Mouse (Mus musculus): ENCODE measurements at regions not wholly inside any gene's neighbourhood (a gene's known extent, or its start where the extent isn't known, plus 50 kb on each side); places are given as distances from the start of the nearest gene placed in this dataset.
A peak's percentile ranks its signal among the peaks of the same experiment; 100 is the strongest.

DNA sequence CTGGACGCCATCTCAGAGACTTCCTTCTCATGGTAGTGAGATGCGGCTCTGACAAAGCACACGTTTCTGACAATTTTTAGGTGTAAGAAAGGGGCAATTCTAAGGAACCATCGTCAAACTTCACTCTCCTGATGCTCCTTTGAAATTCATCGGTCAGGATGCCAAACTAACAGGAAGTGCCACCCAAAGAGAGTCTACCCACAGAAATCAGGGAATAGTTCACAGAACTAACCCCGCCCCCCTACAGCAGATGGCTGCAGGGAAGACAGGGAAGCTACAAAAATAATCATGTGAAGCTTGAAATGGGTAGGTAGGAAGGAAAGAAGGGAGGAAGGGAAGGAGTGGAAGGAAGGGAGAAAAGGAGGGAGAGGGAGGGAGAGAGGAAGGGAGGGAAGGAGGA lies 240.1 kb upstream of the Eif4g2 start:
- no peak for DNase-seq

DNA sequence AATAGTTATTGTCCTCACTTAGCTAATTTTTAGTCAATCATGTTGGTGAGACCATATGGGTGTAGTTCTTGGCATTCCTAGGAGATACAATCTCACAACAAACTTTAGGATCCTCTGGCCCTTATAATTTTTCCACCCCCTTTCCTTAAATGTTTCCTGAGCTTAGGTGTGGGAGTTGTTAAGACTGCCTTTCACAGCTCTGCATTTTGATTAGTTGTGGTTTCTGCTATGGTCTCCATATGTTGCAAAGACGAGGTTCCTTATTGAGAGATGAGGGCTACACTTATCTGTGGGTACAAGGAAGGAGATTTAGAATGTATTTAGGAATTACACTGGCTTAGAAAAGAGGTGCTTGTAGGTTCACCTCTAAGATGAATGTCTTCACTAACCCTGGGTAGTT lies 237.1 kb upstream of the Eif4g2 start:
- no peak for DNase-seq

GRCm38 (mm10) chr7:111316479-111316990 lies 233.7 kb upstream of the Eif4g2 start:
- no peak for DNase-seq

- DNase-seq, result no peak
Observed at GRCm38 (mm10) chr7:111313921-111314320, 231.1 kb upstream of the Eif4g2 start.

DNA sequence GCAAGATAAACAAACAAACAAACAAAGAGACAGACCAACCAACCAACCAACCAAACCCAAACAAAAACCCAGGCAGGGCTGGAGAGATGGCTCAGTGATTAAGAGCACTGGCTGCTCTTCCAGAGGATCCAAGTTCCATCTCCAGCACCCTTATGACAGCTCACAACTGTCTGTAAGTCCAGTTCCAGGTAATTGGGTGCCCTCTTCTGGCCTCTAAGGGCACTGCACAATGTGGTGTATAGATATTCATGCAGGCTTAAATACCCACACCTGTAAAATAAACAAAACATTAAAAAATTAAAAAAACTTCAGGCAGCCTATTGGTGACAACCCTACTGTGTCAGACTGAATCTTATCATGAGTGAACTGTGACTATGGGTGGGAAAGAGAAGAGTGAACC lies 222.4 kb upstream of the Eif4g2 start:
- DNase-seq, result no peak

DNA sequence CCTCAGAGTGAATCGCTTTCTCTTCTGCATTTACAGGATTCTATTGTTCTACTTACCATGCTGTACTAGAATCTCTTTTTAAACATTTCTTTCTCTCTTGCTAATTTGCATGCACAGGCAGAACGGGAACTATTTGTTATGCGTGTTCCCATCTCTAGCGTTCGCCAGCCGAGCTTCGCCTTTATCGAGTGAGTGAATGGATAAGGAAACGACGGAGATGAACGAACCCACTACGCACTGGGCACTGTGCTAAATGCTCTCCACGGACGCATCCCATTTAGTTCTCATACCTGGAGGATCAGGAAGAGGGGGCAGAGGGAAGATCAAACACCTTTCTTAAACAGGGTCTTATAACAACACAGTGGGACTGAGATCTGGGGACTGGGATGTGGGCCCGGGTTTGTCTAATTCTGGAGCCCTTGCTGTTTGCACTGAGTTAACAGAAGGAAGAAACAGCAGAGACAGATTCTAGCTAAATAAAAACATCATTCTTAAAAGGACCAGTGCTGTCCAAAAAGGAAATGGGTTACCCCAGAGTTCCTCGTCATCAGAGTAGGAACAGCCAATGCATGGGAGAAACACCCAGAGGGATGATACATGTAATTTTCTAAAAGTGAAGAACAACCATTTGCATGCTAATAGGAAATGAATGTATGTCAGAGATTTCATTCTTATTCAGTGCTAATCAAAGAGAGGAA lies 219.1 kb upstream of the Eif4g2 start:
- DNase-seq, result no peak

DNA sequence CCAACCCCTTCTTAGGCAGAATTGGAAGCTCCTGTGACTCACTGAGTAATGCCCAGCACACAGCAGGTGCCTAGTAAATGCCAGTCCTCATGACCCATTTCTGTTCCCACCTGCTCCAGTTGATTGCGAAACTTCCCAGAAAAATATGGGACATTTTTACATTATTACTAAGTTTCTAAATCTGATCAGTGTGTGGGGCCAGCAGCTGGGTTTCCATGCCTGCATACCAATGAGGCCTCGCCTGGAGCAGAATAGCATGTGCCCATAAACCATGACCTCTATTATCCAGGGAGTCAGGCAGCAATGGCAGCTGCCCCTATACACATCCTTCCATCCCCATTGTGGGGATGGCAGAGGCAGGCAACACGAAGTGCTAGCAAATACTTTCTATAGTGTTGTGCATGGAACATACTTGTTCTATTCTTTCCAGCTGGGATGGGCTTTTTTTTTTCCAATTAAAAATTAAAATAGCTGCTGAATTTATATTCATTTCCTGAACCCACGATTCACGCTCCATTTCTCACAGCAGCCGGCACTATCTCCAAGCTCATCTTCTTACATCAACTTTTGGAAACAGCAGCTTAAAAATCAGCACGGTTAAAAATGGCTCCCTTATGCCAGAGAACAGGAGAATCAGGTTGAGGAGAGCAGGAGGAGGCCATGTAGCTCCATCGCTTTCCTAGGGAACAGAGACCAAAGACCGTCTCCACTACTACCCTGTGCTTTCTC lies 214.5 kb upstream of the Eif4g2 start:
- DNase-seq, result no peak

GRCm38 (mm10) chr7:111283411-111283955 lies 200.7 kb upstream of the Eif4g2 start:
- DNase-seq, result no peak

- no peak for DNase-seq
Observed at GRCm38 (mm10) chr7:111282314-111282713, 199.5 kb upstream of the Eif4g2 start.

DNA sequence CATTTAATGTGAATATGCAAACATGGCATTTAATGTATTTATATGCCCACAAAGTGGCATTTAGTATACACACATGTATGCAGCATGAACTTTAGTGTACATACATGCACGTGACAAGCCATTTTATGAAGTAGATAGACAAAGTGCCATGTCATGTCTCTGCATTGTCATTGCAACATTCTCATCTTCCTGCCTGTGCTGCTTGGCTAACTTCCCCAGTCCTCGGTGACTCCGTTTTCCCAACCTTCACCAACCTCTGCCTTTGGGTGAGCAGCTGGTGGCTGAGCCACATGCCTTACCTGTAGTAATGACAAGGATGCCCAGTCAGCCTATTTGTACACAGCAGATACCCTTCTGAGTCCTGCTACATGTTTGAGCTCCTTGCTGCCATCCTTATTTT lies 194.9 kb upstream of the Eif4g2 start:
- DNase-seq, result no peak

- DNase-seq, result no peak
Observed at GRCm38 (mm10) chr7:111273839-111274238, 191.0 kb upstream of the Eif4g2 start.

DNA sequence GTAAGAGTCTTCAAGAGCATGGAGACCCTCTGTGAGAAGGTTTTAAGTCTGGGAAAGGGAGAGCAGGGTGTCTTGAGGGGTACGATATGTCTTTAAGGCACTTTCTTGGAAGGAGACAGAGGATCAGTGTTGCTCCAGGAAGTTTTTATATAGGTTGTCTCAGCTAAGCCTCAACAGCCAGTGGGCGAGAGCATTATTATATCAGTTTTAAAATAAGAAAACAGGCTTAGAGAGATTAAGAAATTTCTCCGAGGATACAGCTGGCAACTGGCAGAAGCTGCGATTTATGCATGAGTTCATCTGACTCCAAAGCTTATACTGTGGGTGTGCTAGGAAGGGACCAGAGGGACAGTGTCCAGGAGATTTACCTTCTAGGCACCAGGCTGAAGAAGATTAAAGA lies 188.0 kb upstream of the Eif4g2 start:
- no peak for DNase-seq

DNA sequence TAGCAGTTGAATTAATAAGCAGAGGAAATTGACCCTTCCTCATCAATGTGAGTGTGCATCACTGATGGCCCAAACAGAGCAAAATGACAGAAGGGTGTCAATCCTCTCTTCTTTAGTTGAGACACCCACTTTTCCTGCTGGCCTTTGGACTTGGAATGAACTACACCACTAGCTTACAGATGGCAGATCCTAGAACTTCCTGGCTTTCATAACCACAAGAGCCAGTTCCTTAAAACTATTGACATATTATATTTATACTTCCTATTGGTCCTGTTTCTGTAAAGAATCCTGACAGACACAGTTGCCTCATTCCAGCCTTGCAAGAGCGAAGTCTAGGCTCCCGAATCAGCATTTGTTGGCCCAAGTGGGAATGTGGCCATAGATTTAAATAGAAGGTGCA lies 185.4 kb upstream of the Eif4g2 start:
- no peak for DNase-seq

DNA sequence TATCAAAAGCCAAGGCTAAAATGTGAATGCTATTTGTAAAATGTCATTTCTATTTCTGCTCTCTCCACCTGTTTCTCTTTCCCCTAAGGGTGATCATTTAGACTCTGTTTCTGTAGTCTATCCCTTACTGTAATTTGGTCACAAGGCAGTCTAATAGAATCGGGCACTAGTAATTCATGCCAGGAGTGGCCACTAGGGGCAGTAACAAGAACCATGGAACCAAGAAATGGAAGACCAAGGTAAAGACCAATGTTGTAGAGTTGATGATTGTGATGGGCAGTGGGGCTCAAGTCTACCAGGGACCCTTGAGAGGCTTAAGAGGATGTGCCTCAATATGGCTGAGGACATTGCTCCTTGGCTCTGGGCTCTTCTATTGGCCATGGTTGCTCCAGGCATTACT lies 180.5 kb upstream of the Eif4g2 start:
- DNase-seq, result no peak

DNA sequence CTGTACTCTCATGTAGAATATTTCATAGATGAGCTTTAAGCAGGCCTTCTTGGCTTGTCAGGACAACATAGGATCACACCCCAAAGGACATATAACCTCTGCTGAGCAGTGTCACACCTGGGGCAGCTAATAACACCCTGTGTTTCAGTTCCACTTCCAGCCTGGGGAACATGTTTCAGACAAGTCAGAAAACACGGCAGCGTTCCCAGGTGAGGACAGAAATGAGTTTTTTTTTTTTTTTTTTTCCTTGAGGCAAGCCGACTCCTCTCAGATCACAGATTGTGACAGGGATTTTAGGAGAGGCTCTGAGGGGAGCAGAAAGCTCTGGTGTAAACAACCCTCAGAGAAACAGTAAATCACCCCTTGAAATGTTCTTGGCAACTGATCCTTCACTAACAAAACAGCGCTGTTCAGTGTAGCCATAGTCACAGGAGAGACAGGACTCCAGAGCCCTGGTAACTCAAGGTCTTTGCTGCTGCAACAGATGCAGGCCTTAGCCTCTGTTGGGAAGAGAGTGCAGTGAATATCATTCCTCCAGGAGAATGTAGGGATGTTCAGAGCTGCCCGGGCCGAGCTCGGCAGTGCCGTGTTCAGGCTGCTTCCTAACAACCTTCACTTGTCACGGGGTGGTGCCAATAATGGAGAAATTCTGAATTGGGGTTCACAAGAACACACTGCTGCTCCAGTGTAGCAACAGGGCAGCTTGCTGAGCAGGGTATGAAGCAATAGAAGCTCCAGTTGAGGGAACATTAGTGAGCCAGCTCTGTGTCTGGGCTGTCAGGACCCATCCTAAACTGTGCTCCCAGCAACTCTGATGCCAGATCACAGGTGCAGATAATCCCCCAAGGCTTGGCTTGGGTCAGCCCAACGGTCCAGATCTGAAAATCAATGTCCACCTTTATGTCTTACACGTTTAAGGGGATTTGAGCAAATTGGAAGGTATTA lies 177.1 kb upstream of the Eif4g2 start:
- DNase-seq, result no peak

- no peak for DNase-seq
Observed at GRCm38 (mm10) chr7:111257842-111258241, 175.0 kb upstream of the Eif4g2 start.

- no peak for DNase-seq
Observed at GRCm38 (mm10) chr7:111256199-111256598, 173.4 kb upstream of the Eif4g2 start.

- DNase-seq, result peak; percentile 19 to 21
Observed at GRCm38 (mm10) chr7:111249606-111250005, 166.8 kb upstream of the Eif4g2 start.

GRCm38 (mm10) chr7:111245488-111245887 lies 162.7 kb upstream of the Eif4g2 start:
- DNase-seq, result no peak

DNA sequence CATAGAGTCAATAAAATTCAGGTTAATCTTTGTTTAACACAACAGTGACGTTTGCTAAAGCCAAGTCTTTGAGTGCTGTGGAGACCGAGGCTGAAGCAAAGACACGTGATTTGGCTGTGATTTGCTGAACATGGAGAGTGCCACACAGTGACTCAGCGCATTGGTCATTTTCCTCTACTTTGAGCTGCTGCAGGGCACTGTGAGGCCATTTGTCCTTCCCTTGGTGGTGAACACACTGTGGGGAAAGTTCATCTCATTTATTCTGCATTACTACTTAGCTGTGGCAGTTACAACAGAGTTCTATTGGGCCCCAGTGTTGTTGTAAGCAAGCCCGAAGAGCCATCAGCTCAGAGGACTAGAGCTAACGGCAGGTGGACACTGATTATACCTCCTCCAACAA lies 162.2 kb upstream of the Eif4g2 start:
- no peak for DNase-seq

- no peak for DNase-seq
Observed at GRCm38 (mm10) chr7:111243831-111244230, 161.0 kb upstream of the Eif4g2 start.

GRCm38 (mm10) chr7:111242646-111243045 lies 159.8 kb upstream of the Eif4g2 start:
- DNase-seq, result no peak

DNA sequence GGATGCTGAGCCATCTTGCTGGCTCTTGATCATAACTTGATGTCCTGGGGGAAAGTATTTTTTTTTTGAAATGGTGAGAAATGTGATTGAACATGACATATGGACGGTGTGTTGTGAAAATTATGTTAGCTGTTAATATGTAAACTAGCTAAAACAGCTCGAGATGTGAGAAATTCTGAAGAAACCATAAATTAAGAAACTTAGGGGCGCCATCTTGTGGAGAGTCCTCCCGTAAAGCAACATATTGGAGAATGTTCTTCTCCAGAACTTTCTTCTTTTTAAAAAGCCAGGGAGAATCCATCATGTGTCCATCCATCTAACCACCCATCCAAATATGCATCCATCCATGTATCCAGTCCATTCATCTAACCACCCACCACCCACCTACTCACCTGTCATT lies 158.7 kb upstream of the Eif4g2 start:
- no peak for DNase-seq
